25 mouse cellular contexts compared by ENCODE assay signal in genomic region chr16:38445046-38445445, GRCm38 (mm10). TPM values are rescaled to one million over a fixed set of nuclear protein-coding genes. Genes with fewer than 3 reads are reported as not detected.
DNase-seq lines count a peak whose midpoint lies in the region; ATAC-seq and TF ChIP-seq lines count a peak whose summit lies in the region.
"Had no signal": no experiment of that assay in that cellular context is flagged by ENCODE, and none has a peak within 500 bp of the region (broad histone marks: within the 10 kb centered on the region; RNA-seq: fewer than 3 reads in every experiment).

No protein-coding gene starts in this region.

- DNase-seq in lung, postnatal 10 days, result peak; percentile 13
- no peak for DNase-seq in lung, postnatal 36 days
- peak; percentile 98 for DNase-seq in R1 (ENCODE audit: low read depth, low spot score)
- DNase-seq in left cerebral cortex, adult 9 months (ENCODE audit: low spot score in 2 of 2), result no peak
- DNase-seq: adrenal gland, postnatal 10 days; adrenal gland, postnatal 36 days; B cell, adult 2 months; cerebellum, adult 18-20 months; cerebellum, adult 9-10 months; cerebellum, postnatal 14 days; gastrocnemius, postnatal 10 days; gastrocnemius, postnatal 36 days; heart, adult 2 months; heart, postnatal 14 days; heart, postnatal 4 days had no signal

- no peak overlapping the region for H3K9ac ChIP-seq in ES-Bruce4 (ENCODE audit: low read depth, poor library complexity, severe bottlenecking)
- no peak overlapping the region for H3K9ac ChIP-seq in hindbrain, embryonic 13.5 days
- H3K9ac ChIP-seq: forebrain, embryonic 13.5 days; heart, embryonic 13.5 days; hindbrain, embryonic 15.5 days had no signal

- H3K4me3 ChIP-seq in ES-Bruce4 (ENCODE audit: low read depth, low read length), result no peak overlapping the region
- H3K4me3 ChIP-seq in hindbrain, embryonic 13.5 days, result no peak overlapping the region
- H3K4me3 ChIP-seq: forebrain, embryonic 10.5 days; forebrain, embryonic 13.5 days; heart, adult 2 months; heart, embryonic 10.5 days; heart, embryonic 13.5 days; hindbrain, embryonic 15.5 days had no signal

- no peak for ATAC-seq in hindbrain, embryonic 13.5 days (ENCODE audit: low FRiP score)
- ATAC-seq: forebrain, embryonic 13.5 days; forebrain, embryonic 16.5 days had no signal

- H3K27me3 ChIP-seq in ES-Bruce4 (ENCODE audit: control insufficient read depth, insufficient read depth, low read length, poor library complexity, severe bottlenecking), result no peaks in the 10 kb centered on the region
- no peaks in the 10 kb centered on the region for H3K27me3 ChIP-seq in hindbrain, embryonic 13.5 days
- H3K27me3 ChIP-seq: CH12.LX; forebrain, embryonic 13.5 days; heart, embryonic 13.5 days; hindbrain, embryonic 15.5 days had no signal

- H3K4me1 ChIP-seq in ES-Bruce4 (ENCODE audit: control insufficient read depth, insufficient read depth, low read length), result peaks cover 1% of the 10 kb centered on the region
- H3K4me1 ChIP-seq in hindbrain, embryonic 13.5 days (replicated peaks), result peaks cover 4% of the 10 kb centered on the region; the same call in 1 of the 2 replicates
- H3K4me1 ChIP-seq: heart, embryonic 10.5 days; heart, embryonic 13.5 days had no signal

- no peak for TF ChIP-seq POLR2A in ES-Bruce4 (IDR thresholded peaks at IDR 0.05; ENCODE audit: insufficient read depth, low read length)

- WGBS in hindbrain, embryonic 13.5 days, result 100% methylated on average over 1 of the region's 1 CpGs

- TF ChIP-seq CTCF in ES-Bruce4 (IDR thresholded peaks at IDR 0.05; ENCODE audit: low read depth, low read length), result no peak

- no peak overlapping the region for H3K4me2 ChIP-seq in hindbrain, embryonic 13.5 days
- H3K4me2 ChIP-seq: forebrain, embryonic 13.5 days; heart, embryonic 13.5 days; hindbrain, embryonic 15.5 days had no signal

- peak; percentile 70 for TF ChIP-seq EP300 in ES-Bruce4 (IDR thresholded peaks at IDR 0.05; ENCODE audit: insufficient read depth, low read depth, low read length)

- H3K9me3 ChIP-seq in ES-Bruce4 (replicated peaks; ENCODE audit: control insufficient read depth, insufficient read depth, low read length, poor library complexity, severe bottlenecking), result peaks cover 19% of the 10 kb centered on the region
- H3K9me3 ChIP-seq in hindbrain, embryonic 13.5 days, result no peaks in the 10 kb centered on the region
- H3K9me3 ChIP-seq: forebrain, embryonic 10.5 days; forebrain, embryonic 13.5 days; heart, embryonic 13.5 days; hindbrain, embryonic 15.5 days had no signal

- peak overlapping the region; percentile 4; the same call in 1 of the 2 replicates for H3K27ac ChIP-seq in ES-Bruce4 (ENCODE audit: insufficient read depth, low read length)
- no peak overlapping the region for H3K27ac ChIP-seq in hindbrain, embryonic 13.5 days
- H3K27ac ChIP-seq: forebrain, embryonic 10.5 days; forebrain, embryonic 13.5 days; heart, adult 2 months; heart, embryonic 10.5 days; heart, embryonic 13.5 days; hindbrain, embryonic 15.5 days had no signal

- peaks cover 32% of the 10 kb centered on the region for H3K36me3 ChIP-seq in ES-Bruce4 (ENCODE audit: control insufficient read depth, insufficient read depth, low read length, poor library complexity, severe bottlenecking)
- peaks cover 75% of the 10 kb centered on the region for H3K36me3 ChIP-seq in hindbrain, embryonic 13.5 days

RNA-seq across cellular contexts. Expression of gene Adprh, which starts 7.5 kb away (rescaled TPM):
- polyA plus RNA-seq in ES-Bruce4 (2011; ENCODE audit: insufficient read depth, insufficient read length, low read depth, missing spikeins), result 50.7 and 51.3 TPM in 2 replicates
- polyA plus RNA-seq in hindbrain, embryonic 13.5 days (2015; fragmentation: Nextera tagmentation; extraction: Ambion mirVana), result 157 and 162 TPM in 2 replicates

RNA-seq across cellular contexts. Expression of gene Cd80, which starts 10.3 kb away (rescaled TPM):
- 1.3 and 1.7 TPM in 2 replicates for polyA plus RNA-seq in ES-Bruce4 (2011; ENCODE audit: insufficient read depth, insufficient read length, low read depth, missing spikeins)
- polyA plus RNA-seq in hindbrain, embryonic 13.5 days (2015; fragmentation: Nextera tagmentation; extraction: Ambion mirVana), result 0.48 and 0.55 TPM in 2 replicates

RNA-seq across cellular contexts. Expression of gene Pla1a, which starts 12.1 kb away (rescaled TPM):
- polyA plus RNA-seq in ES-Bruce4 (2011; ENCODE audit: insufficient read depth, insufficient read length, low read depth, missing spikeins), result 1.9 and 2.5 TPM in 2 replicates
- 0.30 and 0.31 TPM in 2 replicates for polyA plus RNA-seq in hindbrain, embryonic 13.5 days (2015; fragmentation: Nextera tagmentation; extraction: Ambion mirVana)
- polyA plus RNA-seq: embryonic facial prominence, embryonic 11.5 days; forebrain, embryonic 10.5 days had no signal

Comparison
In these comparisons a context has a peak if more than half of its experiments do, and no peak if none do; other contexts are left out.
1. DNase-seq: peak in lung, postnatal 10 days (single experiment) and R1 (single experiment); none in lung, postnatal 36 days (single experiment) and left cerebral cortex, adult 9 months (0 of 2).